Mouse (Mus musculus) thymus, adult 2 months (tissue): Measurements from ENCODE around the gene Serpina16.

Experiments used
- CTCF ChIP-seq: fragments of 200-500 bp; IDR thresholded peaks from 2 replicates; pipeline ENCODE4 v1.5.1; 2012; ENCODE audit warnings: mild to moderate bottlenecking, control low read depth, low read length, moderate library complexity, borderline replicate concordance; ENCODE audit not compliant: control insufficient read depth, poor library complexity, insufficient read depth; ENCODE audit errors: extremely low read depth
- POLR2A ChIP-seq: fragments of 200-500 bp; IDR thresholded peaks from 2 replicates; pipeline ENCODE4 v1.6.1; 2012; ENCODE audit warnings: mild to moderate bottlenecking, low read length, control low read depth, moderate library complexity; ENCODE audit not compliant: control insufficient read depth, poor library complexity, insufficient read depth; ENCODE audit errors: extremely low read depth

- no peak for TF ChIP-seq CTCF
- no peak for TF ChIP-seq POLR2A
Measured at GRCm38 (mm10) chr12:103688221-103688814, 12.4 kb upstream of the Serpina16 start.
